Mouse (Mus musculus) mouse embryonic stem cell (cell line): ENCODE data around the gene Rgsl1.

ENCODE experiments used
- in situ Hi-C, 2 experiments: fragments of 300-500 bp; cut with MboI; formaldehyde crosslinking; loops; 1 replicate in 1 of 2; 3 replicates in 1 of 2; pipeline ENCODE4 v1.14.3; 2019 to 2020; ENCODE audit warnings: low sequenced_read_pairs in 2 of 2, low pct_unique_long_range_greater_than_20kb in 1 of 2, mixed read lengths in 1 of 2; ENCODE audit not compliant: unreplicated experiment in 1 of 2

Gene Rgsl1

GRCm38 (mm10) chr1:153747861-153748530 is 95.9 kb downstream of the Rgsl1 start:
- in situ Hi-C loops = loop anchor here (5.0 kb wide), 2 partner anchors 186 to 191 kb away; no protein-coding TSS in a partner anchor

DNA sequence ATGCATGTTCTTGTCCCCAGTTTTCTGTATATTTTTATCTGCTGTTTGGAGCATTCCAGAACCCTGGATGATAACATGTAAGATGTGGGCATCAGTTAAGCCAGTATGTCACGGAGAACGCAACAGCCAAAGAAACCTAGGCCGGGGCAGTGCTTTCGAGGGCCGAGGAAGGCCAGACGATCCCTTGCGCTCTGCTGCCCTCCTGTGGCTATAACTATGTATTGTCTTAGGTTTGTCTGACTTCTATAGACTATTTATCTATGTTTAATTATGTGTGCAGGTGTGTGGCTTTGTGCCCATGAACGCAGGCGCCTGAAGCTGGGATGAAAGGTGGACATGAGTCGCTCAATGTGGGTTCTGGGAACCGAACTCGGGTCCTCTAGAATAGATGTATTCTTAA is 97.2 kb downstream of the Rgsl1 start:
- in situ Hi-C loops = loop anchor here (5.0 kb wide), 2 partner anchors 184 to 189 kb away; no protein-coding TSS in a partner anchor

- in situ Hi-C loops = loop anchor here (5.0 kb wide), 2 partner anchors 184 to 189 kb away; no protein-coding TSS in a partner anchor
Observed at GRCm38 (mm10) chr1:153746119-153746670, 97.7 kb downstream of the Rgsl1 start.

GRCm38 (mm10) chr1:153742374-153743155 is 101.4 kb downstream of the Rgsl1 start:
- in situ Hi-C loops = no loop called here

GRCm38 (mm10) chr1:153741551-153742316 is 102.2 kb downstream of the Rgsl1 start:
- in situ Hi-C loops = no loop called here

DNA sequence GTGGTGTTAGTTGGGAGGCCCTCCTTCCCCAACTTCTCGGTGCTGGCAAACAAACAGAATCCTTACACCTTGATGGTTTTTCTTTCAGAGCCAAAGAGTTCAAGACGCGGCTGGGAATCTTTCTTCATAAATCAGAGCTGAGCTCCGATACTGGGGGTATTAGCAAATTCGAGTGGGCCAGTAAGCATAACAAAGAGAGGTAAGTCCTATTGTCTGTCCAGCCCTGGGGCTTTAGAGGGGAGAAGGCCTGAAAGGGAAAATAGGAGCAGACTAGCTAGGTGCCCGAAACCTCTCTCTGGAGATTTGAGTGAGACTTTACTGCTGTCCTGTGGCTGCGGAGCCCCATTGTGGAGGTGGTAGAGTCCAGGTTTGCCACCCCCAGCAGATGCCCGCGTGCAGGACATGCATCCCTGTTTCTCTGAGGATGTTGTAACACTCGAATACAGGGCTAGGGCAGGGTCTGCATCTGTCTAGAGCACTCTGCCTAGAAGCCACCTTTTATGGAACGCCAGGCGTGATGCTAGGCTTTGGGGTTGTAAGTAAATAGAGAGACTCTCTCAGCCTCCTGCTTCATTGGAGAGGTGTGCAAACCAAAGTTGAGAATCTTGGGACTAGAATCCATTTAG is 103.1 kb downstream of the Rgsl1 start:
- in situ Hi-C loops = no loop called here

DNA sequence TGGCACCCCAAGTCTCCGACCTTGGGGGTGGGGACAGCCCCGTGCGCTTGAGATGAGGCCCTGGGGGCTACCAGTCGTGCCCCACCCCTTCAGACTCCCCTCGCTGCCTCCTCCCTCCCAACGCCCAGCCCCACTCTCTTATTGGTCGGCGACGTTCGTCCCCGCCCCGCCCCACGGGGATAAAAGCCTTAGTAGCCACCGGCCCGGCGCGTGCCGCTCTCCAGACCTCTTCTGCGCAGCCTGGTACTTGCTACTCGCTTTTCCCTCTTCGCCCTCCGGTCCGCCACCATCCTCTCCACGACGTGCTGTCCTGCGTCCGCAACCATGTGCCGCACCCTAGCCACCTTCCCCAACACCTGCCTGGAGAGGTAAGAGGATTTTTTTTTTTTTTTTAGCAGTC is 103.8 kb downstream of the Rgsl1 start, which contains the start of gene Rgs16:
TSS of gene Rgs16 (plus strand) at position 205 of the 400 bp plus-strand sequence.
- in situ Hi-C loops = no loop called here

DNA sequence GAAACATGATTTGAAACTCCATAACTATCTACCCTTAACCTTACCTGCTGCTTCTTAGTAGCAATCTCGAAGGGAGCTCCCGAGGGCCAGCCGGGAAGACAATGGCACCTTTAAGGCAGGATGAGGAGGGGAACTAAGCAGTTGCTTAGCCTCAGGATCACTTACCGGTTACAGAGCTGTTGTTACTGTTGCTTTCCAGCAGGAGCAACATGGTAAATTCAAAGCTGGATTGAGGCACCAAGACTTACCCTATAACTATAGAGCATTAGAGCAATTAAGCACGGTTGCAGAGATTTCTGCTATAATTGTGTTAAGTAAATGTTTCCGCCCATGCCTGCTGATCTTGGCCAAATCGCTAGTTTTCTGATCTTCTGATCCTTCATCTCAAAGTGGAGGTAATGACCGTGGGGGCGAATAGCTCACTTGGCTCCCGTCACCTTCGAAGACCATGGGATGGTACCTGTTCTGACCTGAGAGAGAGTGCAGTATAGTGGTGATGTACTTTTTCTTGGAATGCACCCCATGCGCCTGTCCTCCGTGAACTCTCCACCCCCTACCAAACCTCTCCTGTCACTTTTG is 104.4 kb downstream of the Rgsl1 start:
- in situ Hi-C loops = no loop called here

- in situ Hi-C loops = no loop called here
Observed at GRCm38 (mm10) chr1:153737101-153738085, 106.5 kb downstream of the Rgsl1 start.

GRCm38 (mm10) chr1:153736096-153736495 is 107.8 kb downstream of the Rgsl1 start:
- in situ Hi-C loops = no loop called here

DNA sequence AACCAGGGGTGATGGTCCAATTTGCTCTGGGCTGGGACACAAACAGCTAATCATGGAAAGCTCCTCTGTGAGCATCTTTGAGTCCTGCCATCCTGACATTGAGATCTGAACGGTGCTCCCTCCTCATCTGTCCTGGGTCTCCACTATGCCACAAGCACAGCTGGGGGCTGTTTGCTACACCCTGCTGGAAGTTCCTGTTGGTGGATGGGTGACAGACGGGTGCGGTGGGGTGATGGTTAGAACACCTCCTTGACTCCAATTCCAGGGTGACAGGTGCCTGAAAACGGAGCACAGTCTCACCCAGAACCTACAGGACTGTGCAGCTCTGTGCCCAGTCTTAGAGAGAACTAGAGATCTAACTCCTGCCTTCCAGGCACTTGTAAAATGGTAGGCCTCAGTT is 109.1 kb downstream of the Rgsl1 start:
- in situ Hi-C loops = no loop called here

- in situ Hi-C loops = no loop called here
Observed at GRCm38 (mm10) chr1:153733181-153733580, 110.8 kb downstream of the Rgsl1 start.

DNA sequence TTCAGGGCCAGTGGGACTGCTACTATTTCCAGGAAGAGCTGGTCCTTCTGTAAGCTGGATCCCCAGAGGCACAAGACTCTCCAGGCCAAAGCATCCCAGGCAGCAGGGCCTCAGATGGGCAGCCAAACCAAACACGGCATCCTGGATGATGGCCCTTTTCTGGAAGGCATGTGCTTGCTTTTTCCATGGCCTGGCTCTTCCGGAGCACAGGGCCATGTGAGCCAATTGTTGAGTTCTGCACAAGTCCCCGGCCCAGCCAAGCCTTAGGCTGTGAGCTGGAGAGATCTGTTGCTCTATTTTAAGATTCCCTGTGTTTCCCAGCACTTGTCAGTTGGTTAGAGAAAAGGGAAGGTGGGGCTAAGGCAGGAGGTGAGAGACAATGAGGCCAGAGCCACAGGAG is 113.3 kb downstream of the Rgsl1 start:
- in situ Hi-C loops = no loop called here

DNA sequence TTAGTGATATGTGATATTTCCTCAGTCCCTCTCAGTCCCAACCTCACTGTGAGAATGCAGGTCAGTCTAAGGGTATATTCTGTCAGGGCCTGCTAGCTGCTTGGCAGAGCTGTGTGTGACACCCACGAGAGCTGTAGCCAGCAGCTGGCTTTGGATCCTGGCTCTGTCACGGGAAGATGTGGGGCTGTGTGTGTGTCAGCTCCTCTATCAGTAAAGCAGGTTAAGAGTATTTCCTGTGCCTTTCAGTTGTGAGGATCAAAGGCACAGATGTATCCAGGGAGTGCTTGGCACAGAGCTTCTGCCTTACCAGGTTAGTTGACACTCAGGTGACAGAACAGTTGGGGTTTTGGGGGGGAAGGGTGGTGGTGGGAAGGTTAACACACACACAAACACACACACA is 114.1 kb downstream of the Rgsl1 start:
- in situ Hi-C loops = no loop called here
